Mouse (Mus musculus): ENCODE results near the gene Decr2. TPM values are rescaled to one million over a fixed set of nuclear protein-coding genes. Genes with fewer than 3 reads are reported as not detected.

Gene Decr2
- polyA plus RNA-seq, 1 experiment, result 28.2 TPM

DNA sequence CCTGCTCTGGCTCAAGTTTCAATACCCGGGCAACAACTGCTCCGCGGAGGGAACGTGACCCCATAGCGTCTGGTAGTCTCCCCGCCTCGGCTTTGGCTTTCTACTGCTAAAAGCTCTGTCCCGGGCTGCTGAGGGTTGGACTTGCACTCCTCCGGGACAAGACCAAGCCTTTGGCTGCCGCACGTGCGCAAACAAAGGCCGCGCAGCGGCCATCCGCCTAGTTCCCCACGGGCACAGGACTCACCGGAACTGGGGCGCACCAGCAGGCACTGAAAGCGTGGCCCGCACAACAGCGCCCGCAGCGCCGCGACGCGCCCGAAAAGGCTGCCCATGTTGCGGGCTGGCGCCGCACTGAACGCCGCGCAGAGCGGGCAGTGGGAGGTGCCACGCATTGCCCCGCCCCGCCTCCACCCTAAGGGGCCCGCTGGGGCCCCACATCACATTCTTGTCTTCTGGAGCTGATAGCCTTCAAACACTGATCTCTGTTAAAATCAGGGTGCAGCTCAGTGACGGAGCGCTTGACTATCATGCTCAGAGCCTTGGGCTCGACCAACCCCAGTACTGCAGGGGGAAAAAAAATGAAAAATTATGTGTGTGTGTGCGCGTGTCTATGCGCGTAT is 5.1 kb upstream of the Decr2 start, which contains the start of gene Nme4:
Gene Nme4, minus strand, starts transcription at position 482 of the 620 bp plus-strand sequence.
- no peak for TF ChIP-seq CTCF (IDR thresholded peaks at IDR 0.05; ENCODE audit: borderline replicate concordance, insufficient read depth, low read length)
- peak; percentile 89 for TF ChIP-seq POLR2A (IDR thresholded peaks at IDR 0.05; ENCODE audit: low read depth, low read length)

DNA sequence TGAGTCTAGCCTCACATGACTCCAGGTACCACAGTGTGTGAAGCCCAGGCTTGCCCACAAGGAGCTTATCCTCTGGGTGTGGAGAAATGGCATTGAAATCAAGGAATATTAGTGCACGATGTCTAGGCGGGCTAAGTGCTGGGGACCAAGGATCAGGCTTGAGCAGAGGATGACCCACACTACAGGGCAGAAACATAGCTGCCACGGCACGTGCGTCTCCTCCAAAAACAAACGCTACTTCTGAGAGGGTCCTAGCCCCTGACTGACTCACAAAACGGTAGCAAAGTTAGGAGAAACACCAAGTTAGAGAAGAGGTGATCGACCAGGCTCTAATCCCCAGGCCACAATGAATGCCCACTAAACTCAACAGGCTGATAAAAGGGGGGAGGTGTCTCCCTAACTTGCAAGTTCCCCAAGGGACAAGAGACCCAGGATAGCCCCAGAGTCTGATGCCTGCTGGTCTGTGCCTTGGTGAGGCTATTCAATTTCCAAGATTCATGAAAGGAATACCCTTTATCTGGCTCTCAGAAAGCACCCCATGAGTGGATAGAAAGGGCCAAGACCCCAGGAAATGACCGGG is 4.5 kb upstream of the Decr2 start:
- TF ChIP-seq POLR2A (IDR thresholded peaks at IDR 0.05; ENCODE audit: low read depth, low read length) (no peak; the same call in 1 of the 2 replicates), CTCF (IDR thresholded peaks at IDR 0.05; ENCODE audit: borderline replicate concordance, insufficient read depth, low read length) (no peak)
- no peaks in the 10 kb centered on the region for H3K4me1 ChIP-seq (ENCODE audit: control insufficient read depth, insufficient read depth, low read length)
- peak overlapping the region; percentile 49 for H3K4me3 ChIP-seq (ENCODE audit: insufficient read depth, low read length)

More for the DNA sequence above, 5.1 kb upstream of the Decr2 start, which contains the start of gene Nme4:
- no peak within 1 kb of the TSS for H3K27ac ChIP-seq (ENCODE audit: insufficient read depth, low read length)
- H3K4me3 ChIP-seq (ENCODE audit: insufficient read depth, low read length), result peak within 1 kb of the TSS; percentile 49
- H3K4me1 ChIP-seq (ENCODE audit: control insufficient read depth, insufficient read depth, low read length), result no peaks in the 10 kb centered on the region

GRCm38 (mm10) chr17:26087059-26087564 is 3.0 kb downstream of the Decr2 start:
- TF ChIP-seq POLR2A (IDR thresholded peaks at IDR 0.05; ENCODE audit: low read depth, low read length) (no peak), CTCF (IDR thresholded peaks at IDR 0.05; ENCODE audit: borderline replicate concordance, insufficient read depth, low read length) (no peak)
- H3K27ac ChIP-seq (ENCODE audit: insufficient read depth, low read length), result no peak overlapping the region
- H3K4me3 ChIP-seq (ENCODE audit: insufficient read depth, low read length), result no peak overlapping the region
- no peaks in the 10 kb centered on the region for H3K4me1 ChIP-seq (ENCODE audit: control insufficient read depth, insufficient read depth, low read length)

More for the DNA sequence above, 4.5 kb upstream of the Decr2 start:
- no peak overlapping the region for H3K27ac ChIP-seq (ENCODE audit: insufficient read depth, low read length)

- H3K4me1 ChIP-seq (ENCODE audit: control insufficient read depth, insufficient read depth, low read length), result no peaks in the 10 kb centered on the region
- H3K27ac ChIP-seq (ENCODE audit: insufficient read depth, low read length), result no peak overlapping the region
- no peak overlapping the region for H3K4me3 ChIP-seq (ENCODE audit: insufficient read depth, low read length)
- TF ChIP-seq POLR2A (IDR thresholded peaks at IDR 0.05; ENCODE audit: low read depth, low read length), result no peak
- TF ChIP-seq CTCF (IDR thresholded peaks at IDR 0.05; ENCODE audit: borderline replicate concordance, insufficient read depth, low read length), result no peak
These were observed 9.3 kb downstream of the Decr2 start for GRCm38 (mm10) chr17:26080867-26081266.

- Histone ChIP-seq H3K4me3 (ENCODE audit: insufficient read depth, low read length) (no peak overlapping the region), H3K4me1 (ENCODE audit: control insufficient read depth, insufficient read depth, low read length) (no peaks in the 10 kb centered on the region), H3K27ac (ENCODE audit: insufficient read depth, low read length) (no peak overlapping the region)
- TF ChIP-seq POLR2A (IDR thresholded peaks at IDR 0.05; ENCODE audit: low read depth, low read length) (no peak), CTCF (IDR thresholded peaks at IDR 0.05; ENCODE audit: borderline replicate concordance, insufficient read depth, low read length) (no peak)
These were observed 11.3 kb downstream of the Decr2 start for GRCm38 (mm10) chr17:26078851-26079250.

DNA sequence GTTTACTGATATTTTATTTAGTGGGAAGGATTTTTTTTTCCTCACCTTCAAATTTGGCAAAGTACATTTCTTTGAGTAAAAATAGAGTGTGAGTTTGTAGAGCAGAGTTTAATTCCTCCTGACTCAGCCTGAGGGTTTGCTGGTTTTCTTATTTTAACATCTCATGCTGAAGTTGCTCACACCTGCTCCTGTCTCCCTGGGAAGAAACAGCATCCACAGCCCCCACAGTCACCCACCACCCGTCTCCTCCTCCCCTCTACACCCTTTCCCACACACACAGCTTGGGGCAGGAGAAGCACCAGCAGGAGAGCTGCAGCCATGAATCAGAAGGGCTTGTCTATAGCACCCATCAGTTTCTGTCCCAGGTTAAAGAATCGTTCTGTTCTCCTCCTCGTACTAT is 14.9 kb downstream of the Decr2 start:
- Histone ChIP-seq H3K4me3 (ENCODE audit: insufficient read depth, low read length) (no peak overlapping the region), H3K4me1 (ENCODE audit: control insufficient read depth, insufficient read depth, low read length) (no peaks in the 10 kb centered on the region), H3K27ac (ENCODE audit: insufficient read depth, low read length) (no peak overlapping the region)
- TF ChIP-seq CTCF (IDR thresholded peaks at IDR 0.05; ENCODE audit: borderline replicate concordance, insufficient read depth, low read length) (no peak), POLR2A (IDR thresholded peaks at IDR 0.05; ENCODE audit: low read depth, low read length) (no peak)

- Histone ChIP-seq H3K4me1 (ENCODE audit: control insufficient read depth, insufficient read depth, low read length) (peaks cover 3% of the 10 kb centered on the region; the same call in 1 of the 2 replicates), H3K4me3 (ENCODE audit: insufficient read depth, low read length) (peak overlapping the region; percentile 60), H3K27ac (ENCODE audit: insufficient read depth, low read length) (no peak overlapping the region)
- TF ChIP-seq CTCF (IDR thresholded peaks at IDR 0.05; ENCODE audit: borderline replicate concordance, insufficient read depth, low read length) (no peak), POLR2A (IDR thresholded peaks at IDR 0.05; ENCODE audit: low read depth, low read length) (no peak)
These were observed 20.0 kb downstream of the Decr2 start for GRCm38 (mm10) chr17:26070136-26070535.

- TF ChIP-seq CTCF (IDR thresholded peaks at IDR 0.05; ENCODE audit: borderline replicate concordance, insufficient read depth, low read length) (no peak), POLR2A (IDR thresholded peaks at IDR 0.05; ENCODE audit: low read depth, low read length) (peak; percentile 97)
- peaks cover 3% of the 10 kb centered on the region; the same call in 1 of the 2 replicates for H3K4me1 ChIP-seq (ENCODE audit: control insufficient read depth, insufficient read depth, low read length)
- H3K4me3 ChIP-seq (ENCODE audit: insufficient read depth, low read length), result peak within 1 kb of the TSS; percentile 60
- H3K27ac ChIP-seq (ENCODE audit: insufficient read depth, low read length), result no peak within 1 kb of the TSS
These were observed 21.1 kb downstream of the Decr2 start, which contains the start of gene Rab11fip3 for GRCm38 (mm10) chr17:26068831-26069739. Gene Rab11fip3 (minus strand): TSS chr17:26069555.

Data from embryonic fibroblast, embryonic 13.5 days (primary cell).